Mouse (Mus musculus) left cerebral cortex, postnatal 4 days (tissue): ENCODE data around the gene Nln. TPM values are rescaled to one million over a fixed set of nuclear protein-coding genes. Genes with fewer than 3 reads are reported as not detected.

Source experiments
- DNase-seq: peaks from one replicate; pipeline ENCODE4 v3.0.0-alpha.2; 2022
- intact Hi-C: fragments of 180-260 bp; cut with DNase I; formaldehyde crosslinking; loops from one replicate; pipeline ENCODE4 v1.15.1; 2025
- total RNA-seq, 2 experiments: library from RNA; stranded (reverse); gene quantifications; 2 replicates each; pipeline ENCODE4 v1.2.3; 2021

Gene Nln
- total RNA-seq, 2 experiments from 2014 or later = 77.8 to 81.4 TPM

- no peak for DNase-seq
- intact Hi-C loops = no loop called here
Observed at GRCm38 (mm10) chr13:104097190-104097589, 12.2 kb downstream of the Nln start.

- no peak for DNase-seq
- intact Hi-C loops = no loop called here
Observed at GRCm38 (mm10) chr13:104095955-104096354, 13.5 kb downstream of the Nln start.

GRCm38 (mm10) chr13:104094531-104095385 is 14.7 kb downstream of the Nln start:
- intact Hi-C loops = no loop called here
- no peak for DNase-seq

- intact Hi-C loops = no loop called here
- DNase-seq = no peak
Observed at GRCm38 (mm10) chr13:104091734-104092133, 17.7 kb downstream of the Nln start.

DNA sequence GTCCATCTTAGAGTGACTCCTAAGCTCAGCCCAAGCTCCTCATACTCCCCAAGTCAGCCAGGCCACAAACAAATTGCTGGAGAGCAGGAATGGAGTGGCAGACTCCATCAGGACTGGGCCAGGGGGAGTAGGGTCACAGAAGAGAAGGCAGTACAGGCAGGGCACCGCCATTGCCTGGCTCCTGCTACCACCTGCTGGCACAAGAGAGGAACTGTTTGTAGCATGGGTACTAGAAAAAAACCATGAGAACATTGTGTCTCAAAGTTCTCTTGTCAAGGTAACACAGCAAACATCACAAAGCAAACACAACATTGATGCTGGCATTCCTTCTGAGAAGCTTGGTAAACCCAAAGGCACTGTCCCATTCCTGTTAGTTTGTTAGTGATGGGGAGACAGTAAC is 20.0 kb downstream of the Nln start:
- intact Hi-C loops = no loop called here
- peak; percentile 54 for DNase-seq

DNA sequence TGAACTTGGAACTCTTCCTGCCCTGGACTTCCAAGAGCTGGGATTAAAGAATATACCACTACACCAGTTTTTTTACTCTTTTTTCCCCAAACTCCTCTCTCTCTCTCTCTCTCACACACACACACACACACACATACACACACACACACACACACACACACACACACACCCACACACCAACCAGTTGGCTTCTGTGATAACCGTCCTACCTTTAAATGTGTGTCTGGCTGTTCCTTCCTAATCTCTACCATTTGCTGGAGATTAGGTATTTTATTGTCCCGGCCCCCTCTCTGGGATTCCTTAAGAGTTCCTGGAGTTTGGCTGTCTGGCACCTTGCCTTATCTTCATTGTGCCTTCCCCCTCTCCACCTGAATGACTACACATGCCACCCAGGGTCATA is 24.8 kb downstream of the Nln start:
- intact Hi-C loops = no loop called here
- DNase-seq = no peak

- intact Hi-C loops = no loop called here
- no peak for DNase-seq
Observed at GRCm38 (mm10) chr13:104082504-104082903, 26.9 kb downstream of the Nln start.

GRCm38 (mm10) chr13:104076993-104077392 is 32.4 kb downstream of the Nln start:
- intact Hi-C loops = no loop called here
- no peak for DNase-seq

DNA sequence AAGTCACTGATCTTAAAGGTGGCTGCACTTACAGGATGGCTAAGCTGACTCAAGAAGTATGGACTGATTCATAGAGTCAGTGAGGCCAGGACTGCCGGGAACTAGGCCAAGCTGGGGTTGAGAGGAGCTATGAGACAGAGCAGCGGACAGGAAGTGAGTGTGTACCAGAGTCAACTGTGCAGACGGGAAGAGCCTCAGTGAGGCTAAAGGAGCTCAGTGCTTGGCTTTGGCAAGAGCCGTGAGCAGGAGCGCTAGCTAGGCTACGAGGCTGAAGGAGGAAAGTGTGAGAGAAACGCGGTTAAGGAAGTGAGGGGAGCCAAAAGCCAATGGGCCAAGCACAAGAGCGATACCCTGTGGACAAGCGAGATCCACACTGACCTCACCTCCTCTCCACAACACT is 34.7 kb downstream of the Nln start:
- no peak for DNase-seq
- intact Hi-C loops = no loop called here

GRCm38 (mm10) chr13:104074230-104074629 is 35.2 kb downstream of the Nln start:
- no peak for DNase-seq
- intact Hi-C loops = no loop called here

DNA sequence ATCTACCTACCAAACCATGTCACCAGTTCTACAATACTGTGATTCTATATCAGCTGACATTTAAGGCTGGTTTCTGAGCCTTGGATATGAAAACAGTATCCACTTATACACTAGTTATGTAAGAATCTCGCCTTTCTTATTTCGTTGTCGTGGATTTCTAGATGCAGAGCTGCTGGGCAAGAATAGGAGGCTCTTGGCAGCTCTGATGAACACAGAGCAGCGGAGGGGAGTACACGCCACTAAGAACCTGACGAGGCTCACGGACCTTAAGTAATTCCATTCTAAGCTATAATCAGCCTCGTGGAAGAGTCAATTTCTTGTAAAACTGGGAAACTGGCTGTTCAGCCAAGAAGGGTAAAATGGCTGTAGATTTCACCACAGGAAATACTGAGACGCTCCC is 37.1 kb downstream of the Nln start:
- no peak for DNase-seq
- intact Hi-C loops = no loop called here

DNA sequence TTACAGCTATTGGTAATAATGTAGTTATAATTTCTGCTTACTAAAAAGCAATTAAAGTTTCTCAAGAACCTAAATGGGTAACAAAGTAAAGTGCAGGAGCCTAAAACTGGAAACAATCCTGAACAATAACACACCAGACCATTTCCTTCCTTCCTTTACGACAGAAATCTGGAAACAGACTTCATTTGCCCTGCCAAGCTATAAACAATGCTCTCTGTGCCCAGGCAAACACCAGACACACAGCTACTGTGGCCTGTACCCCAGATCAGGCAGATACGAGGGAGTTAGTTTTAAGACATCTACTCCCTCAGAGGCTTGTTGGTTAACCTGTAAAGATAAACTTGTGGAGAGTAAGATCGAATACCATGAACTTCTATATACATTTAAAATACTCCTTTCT is 38.7 kb downstream of the Nln start:
- intact Hi-C loops = no loop called here
- no peak for DNase-seq

DNA sequence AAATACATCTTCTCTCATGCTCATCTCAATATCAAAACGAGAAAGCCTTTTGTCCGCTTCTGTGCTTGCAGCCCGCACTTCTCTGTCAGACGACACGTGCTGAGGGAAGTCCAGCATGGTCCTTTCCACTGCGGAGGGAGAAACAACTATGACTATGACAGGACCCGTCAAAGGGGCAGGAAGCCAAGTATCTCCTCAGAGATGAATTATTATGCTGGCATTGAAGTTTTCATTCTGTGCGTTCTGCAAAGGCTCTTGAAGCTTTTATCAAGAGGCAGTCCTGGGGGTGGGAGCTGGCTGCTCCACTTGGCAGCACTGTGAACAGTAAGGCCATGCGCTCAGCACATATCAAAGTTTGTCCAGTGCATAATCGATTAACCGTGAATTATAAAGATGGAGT is 40.2 kb downstream of the Nln start:
- peak; percentile 17 for DNase-seq
- intact Hi-C loops = no loop called here

DNA sequence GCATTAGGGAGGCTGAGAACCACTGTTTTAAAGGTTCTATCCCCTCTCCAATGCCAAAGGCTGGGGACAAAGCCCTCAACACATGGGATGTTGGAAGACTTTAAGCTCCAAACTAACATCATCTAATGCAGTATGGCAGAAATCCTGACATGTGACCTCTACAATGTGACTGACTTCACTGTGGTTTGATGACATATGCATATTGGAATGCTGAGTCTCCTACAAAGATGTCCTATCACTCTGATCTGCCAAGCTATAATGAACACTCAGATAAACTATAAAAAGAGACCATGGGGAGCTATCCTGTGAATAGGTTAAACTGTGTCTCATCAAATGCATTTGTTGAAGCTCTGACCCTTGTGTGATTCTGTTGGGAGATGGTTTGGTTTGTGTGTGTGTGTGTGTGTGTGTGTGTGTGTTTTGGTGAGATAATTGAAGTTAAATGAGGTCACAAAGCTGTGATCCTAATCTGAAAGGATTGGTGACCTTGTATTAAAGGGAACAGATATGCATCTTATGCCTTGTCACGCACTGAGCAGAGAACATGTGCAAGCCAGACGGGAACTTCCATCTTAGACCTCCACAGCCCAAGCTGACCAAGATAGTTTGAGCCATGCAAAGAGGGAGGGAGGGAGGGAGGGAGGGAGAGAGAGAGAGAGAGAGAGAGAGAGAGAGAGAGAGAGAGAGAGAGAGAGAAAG is 43.6 kb downstream of the Nln start:
- no peak for DNase-seq
- intact Hi-C loops = no loop called here

GRCm38 (mm10) chr13:104063061-104063460 is 46.4 kb downstream of the Nln start:
- intact Hi-C loops = no loop called here
- no peak for DNase-seq

DNA sequence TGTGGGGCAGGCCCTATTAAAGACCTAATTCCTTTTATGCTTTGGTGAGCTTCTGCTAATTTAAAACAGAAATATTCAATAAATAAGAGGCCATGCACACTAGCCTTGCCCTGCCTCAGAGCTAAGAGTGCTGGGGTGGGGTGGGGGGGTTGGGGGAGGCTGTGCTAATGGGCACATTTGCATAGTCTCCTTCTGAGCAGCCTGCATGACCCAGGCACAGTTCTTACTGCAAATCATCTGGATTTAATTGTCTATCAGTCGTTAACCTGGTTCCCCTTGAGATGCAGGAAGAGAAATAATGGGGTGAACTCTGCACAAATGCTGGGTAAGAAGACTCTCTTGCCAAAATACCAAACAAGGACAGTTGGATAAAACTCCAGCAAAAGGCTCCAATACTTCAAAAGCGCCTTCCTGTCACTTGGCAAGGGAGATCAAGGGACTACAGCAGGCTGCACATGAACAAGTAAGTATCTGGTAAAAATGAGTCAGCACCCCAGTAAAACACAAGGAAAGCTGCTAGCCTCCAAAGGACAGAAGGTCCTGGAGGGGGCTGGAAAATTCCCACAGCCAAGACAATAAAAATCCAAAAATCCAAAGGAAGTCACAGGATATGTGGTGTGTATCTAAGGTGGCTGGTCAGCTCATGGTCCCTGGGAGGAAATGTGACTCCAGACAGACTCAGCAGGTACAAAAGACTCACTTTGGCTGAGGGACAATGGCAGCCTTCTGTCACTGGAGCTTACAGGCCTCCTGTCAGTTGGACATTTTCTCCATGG is 47.3 kb downstream of the Nln start:
- DNase-seq = no peak
- intact Hi-C loops = no loop called here

GRCm38 (mm10) chr13:104060231-104060630 is 49.2 kb downstream of the Nln start:
- DNase-seq = no peak
- intact Hi-C loops = no loop called here

- intact Hi-C loops = no loop called here
- DNase-seq = no peak
Observed at GRCm38 (mm10) chr13:104059536-104059935, 49.9 kb downstream of the Nln start.

GRCm38 (mm10) chr13:104058761-104059160 is 50.7 kb downstream of the Nln start:
- intact Hi-C loops = no loop called here
- DNase-seq = no peak

DNA sequence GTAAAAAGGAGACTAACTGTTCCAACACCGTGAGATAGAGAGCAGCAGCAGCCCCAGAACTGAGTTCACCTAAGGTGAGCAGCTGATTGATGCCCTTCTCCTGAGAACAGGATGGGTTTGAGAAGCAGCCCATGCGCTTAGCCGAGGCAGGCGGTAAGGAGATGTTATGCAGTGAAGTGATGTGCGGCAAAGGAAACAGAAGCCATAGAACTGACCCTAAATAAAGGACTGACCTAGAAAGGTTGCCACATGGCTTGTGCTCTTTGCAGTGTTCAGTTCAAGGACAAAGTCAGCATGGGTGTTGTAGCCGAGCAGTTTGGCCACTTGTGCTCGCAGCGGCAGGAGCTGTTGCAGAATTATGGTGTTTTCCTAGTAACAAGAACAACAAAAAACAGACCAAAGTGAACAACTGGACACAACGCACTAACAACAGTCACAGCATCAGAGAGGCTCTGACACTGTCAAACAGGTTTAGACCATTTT is 57.1 kb downstream of the Nln start:
- no peak for DNase-seq
- intact Hi-C loops = loop anchor here (5.0 kb wide), 1 partner anchor 300 kb away; no protein-coding TSS in a partner anchor

GRCm38 (mm10) chr13:104048835-104049234 is 60.6 kb downstream of the Nln start:
- no peak for DNase-seq
- intact Hi-C loops = loop anchor here (10.0 kb wide), 1 partner anchor 274 kb away; the partner anchor contains the start of gene Srek1
